Mouse (Mus musculus) G1E (cell line): ENCODE results near the gene Smc5.

ENCODE experiments used
- CTCF ChIP-seq: IDR thresholded peaks from 2 replicates; pipeline ENCODE4 v1.5.1; 2012; ENCODE audit warnings: low read depth, low read length, inconsistent platforms, mixed read lengths
- GATA1 ChIP-seq: IDR thresholded peaks from 2 replicates; pipeline ENCODE4 v1.6.1; 2012; ENCODE audit warnings: borderline replicate concordance, low read length, inconsistent platforms, mixed read lengths
- GATA2 ChIP-seq: IDR thresholded peaks from 2 replicates; pipeline ENCODE4 v1.6.1; 2012; ENCODE audit warnings: low read depth, low read length, inconsistent platforms, borderline replicate concordance
- POLR2AphosphoS5 ChIP-seq: IDR thresholded peaks from 2 replicates; pipeline ENCODE4 v1.6.1; 2012; ENCODE audit warnings: low read depth, low read length, inconsistent platforms; ENCODE audit not compliant: insufficient replicate concordance
- TAL1 ChIP-seq: conservative IDR thresholded peaks from 2 replicates; pipeline ENCODE4 v1.6.1; 2012; ENCODE audit warnings: low read depth, low read length, inconsistent platforms, mixed read lengths

- TF ChIP-seq CTCF (no peak), POLR2AphosphoS5 (no peak), TAL1 (no peak), GATA1 (no peak), GATA2 (no peak)
Measured at GRCm38 (mm10) chr19:23170476-23170875, 103.2 kb downstream of the Smc5 start.
